Mouse (Mus musculus) kidney, postnatal 0 days (tissue): ENCODE data around the gene Akap9. TPM values are rescaled to one million over a fixed set of nuclear protein-coding genes. Genes with fewer than 3 reads are reported as not detected.
A peak's percentile ranks its signal among the peaks of the same experiment; 100 is the strongest.
"Not testable (repeated sequence)": the region's sequence is repeated elsewhere in the genome, so short reads cannot be mapped to it uniquely, and the experiment has no call there.

Source experiments
- ATAC-seq: fragments of 200-750 bp; cut with Nextera tagmentation; replicated peaks from 2 replicates; pipeline ENCODE4 v1.8.0; 2017; ENCODE audit warnings: low read depth, moderate number of reproducible peaks, moderate TSS enrichment, moderate library complexity; ENCODE audit not compliant: low FRiP score
- DNase-seq: peaks from one replicate; pipeline ENCODE4 v3.0.0-alpha.2; 2016; ENCODE audit warnings: low spot score
- H3K27ac ChIP-seq: fragments of 300-500 bp; sonication (generic); 2 replicates; pipeline ENCODE4 v1.5.1; 2014; ENCODE audit warnings: mild to moderate bottlenecking
- H3K27me3 ChIP-seq: fragments of 300-500 bp; sonication (generic); 2 replicates; pipeline ENCODE4 v1.6.1; 2014; ENCODE audit warnings: low read length, mixed read lengths; ENCODE audit not compliant: insufficient read depth
- H3K36me3 ChIP-seq: fragments of 300-500 bp; sonication (generic); 2 replicates; pipeline ENCODE4 v1.6.1; 2014; ENCODE audit warnings: low read length, mixed read lengths; ENCODE audit not compliant: insufficient read depth
- H3K4me1 ChIP-seq: fragments of 300-500 bp; sonication (generic); replicated peaks from 2 replicates; pipeline ENCODE4 v1.6.1; 2014; ENCODE audit warnings: antibody characterized with exemption, low read length, mixed read lengths; ENCODE audit not compliant: insufficient read depth
- H3K4me2 ChIP-seq: fragments of 300-500 bp; sonication (generic); 2 replicates; pipeline ENCODE4 v1.6.1; 2014; ENCODE audit warnings: mild to moderate bottlenecking, low read length, moderate library complexity, mixed read lengths
- H3K4me3 ChIP-seq: fragments of 300-500 bp; sonication (generic); replicated peaks from 2 replicates; pipeline ENCODE4 v1.5.1; 2014; ENCODE audit warnings: low read depth, low read length
- H3K9ac ChIP-seq: fragments of 300-500 bp; sonication (generic); 2 replicates; pipeline ENCODE4 v1.6.1; 2014; ENCODE audit warnings: low read depth, low read length
- H3K9me3 ChIP-seq: fragments of 300-500 bp; sonication (generic); replicated peaks from 2 replicates; pipeline ENCODE4 v1.6.1; 2016; ENCODE audit warnings: low read length, inconsistent platforms, mixed read lengths
- CTCF ChIP-seq: IDR thresholded peaks from 2 replicates; pipeline ENCODE4 v1.5.1; 2016; ENCODE audit warnings: antibody characterized with exemption, low read depth, mild to moderate bottlenecking, moderate library complexity
- WGBS: fragments of 180-500 bp; shearing (Covaris S2); extraction: QIAGEN DNeasy Blood & Tissue Kit; methylation state at CpG from one replicate; pipeline ENCODE4 v1.1.7; 2014; 5-methylcytosine and 5-hydroxymethylcytosine counted together
- polyA plus RNA-seq: library from polyadenylated mRNA; unstranded; fragments of >200 nt; fragmentation: Nextera tagmentation; extraction: Ambion mirVana; gene quantifications from 2 replicates; pipeline ENCODE4 v1.2.1, GENCODE M21; 2015

Gene Akap9
- polyA plus RNA-seq, 1 experiment from 2014 or later, result 110 TPM

DNA sequence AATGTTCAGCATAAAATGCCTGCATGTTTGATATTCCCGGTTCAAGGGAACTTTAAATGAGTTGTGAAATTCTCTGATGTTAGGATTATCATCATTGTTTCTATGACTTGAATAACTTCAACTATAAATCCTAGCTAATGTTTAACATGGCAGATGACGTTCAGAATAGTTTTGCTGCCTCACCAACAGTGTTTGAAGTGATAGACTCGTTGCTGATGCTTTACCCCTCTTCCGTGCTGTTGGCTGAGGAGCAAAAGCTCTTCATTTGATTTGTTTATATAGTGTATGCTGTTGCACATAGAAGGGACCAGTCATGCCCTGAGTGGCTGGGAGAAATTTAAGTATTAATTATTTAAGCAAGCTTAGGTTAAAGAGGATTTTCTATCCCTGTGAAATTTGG lies 96.9 kb downstream of the Akap9 start:
- H3K9me3 ChIP-seq, result no peaks in the 10 kb centered on the region
- WGBS, result 30% methylated on average over 4 of the region's 4 CpGs
- H3K4me1 ChIP-seq, result no peaks in the 10 kb centered on the region
- H3K27me3 ChIP-seq, result no peaks in the 10 kb centered on the region
- peak overlapping the region; percentile 87 for H3K27ac ChIP-seq
- peak overlapping the region; percentile 50 for H3K4me2 ChIP-seq
- no peak for TF ChIP-seq CTCF
- DNase-seq (peak; percentile 24), ATAC-seq (no peak)
- peaks cover 16% of the 10 kb centered on the region; the same call in 1 of the 2 replicates for H3K36me3 ChIP-seq
- H3K4me3 ChIP-seq, result peak overlapping the region; percentile 16; the same call in 1 of the 2 replicates
- H3K9ac ChIP-seq, result no peak overlapping the region

GRCm38 (mm10) chr5:4026336-4026735 lies 98.5 kb downstream of the Akap9 start:
- H3K9me3 ChIP-seq, DNase-seq, H3K9ac ChIP-seq, H3K27ac ChIP-seq, H3K4me1 ChIP-seq, H3K27me3 ChIP-seq, ATAC-seq, H3K4me3 ChIP-seq, H3K4me2 ChIP-seq: not testable (repeated sequence)
- peaks cover 18% of the 10 kb centered on the region; the same call in 1 of the 2 replicates for H3K36me3 ChIP-seq
- WGBS, result 83% methylated on average over 1 of the region's 1 CpGs

DNA sequence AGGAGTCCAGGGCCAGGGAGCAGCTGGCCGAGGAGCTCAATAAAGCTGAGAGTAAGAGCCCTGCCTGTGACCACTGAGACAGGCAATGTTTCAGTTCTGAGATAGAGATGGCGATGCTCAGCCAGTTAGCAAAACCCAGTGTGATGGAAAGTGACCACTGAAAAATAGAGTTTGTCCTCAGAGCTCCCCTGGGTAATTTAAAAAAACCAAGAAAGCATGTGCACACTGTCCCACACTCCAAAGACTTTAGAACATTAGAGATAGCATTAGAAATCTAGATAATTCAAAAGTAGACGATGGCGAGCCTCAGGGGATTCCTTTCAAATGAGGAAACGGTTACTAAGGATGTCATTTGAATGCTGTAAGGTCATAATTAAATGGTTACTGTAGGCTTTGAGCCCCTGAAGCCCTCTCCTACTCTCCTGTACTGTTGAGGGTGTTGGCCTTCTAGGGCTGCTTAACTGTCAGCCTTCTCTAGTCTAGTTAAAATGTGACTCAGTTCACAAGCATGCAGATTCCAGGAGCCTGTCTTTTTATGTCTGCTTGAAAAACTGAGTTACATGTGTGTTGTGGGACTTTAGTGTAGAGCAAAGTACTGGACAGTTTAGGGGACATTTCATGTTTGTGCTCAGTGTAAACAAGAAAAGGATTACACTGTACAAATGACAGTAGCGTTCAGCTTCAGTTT lies 100.8 kb downstream of the Akap9 start:
- DNase-seq, result no peak
- peaks cover 21% of the 10 kb centered on the region; the same call in 1 of the 2 replicates for H3K36me3 ChIP-seq
- H3K4me1 ChIP-seq, result no peaks in the 10 kb centered on the region
- 87% methylated on average over 6 of the region's 6 CpGs for WGBS
- no peaks in the 10 kb centered on the region for H3K9me3 ChIP-seq
- TF ChIP-seq CTCF, result no peak
- no peak overlapping the region for H3K9ac ChIP-seq
- H3K4me3 ChIP-seq, result no peak overlapping the region
- H3K27me3 ChIP-seq, result no peaks in the 10 kb centered on the region
- ATAC-seq, result no peak
- no peak overlapping the region for H3K4me2 ChIP-seq
- H3K27ac ChIP-seq, result no peak overlapping the region

DNA sequence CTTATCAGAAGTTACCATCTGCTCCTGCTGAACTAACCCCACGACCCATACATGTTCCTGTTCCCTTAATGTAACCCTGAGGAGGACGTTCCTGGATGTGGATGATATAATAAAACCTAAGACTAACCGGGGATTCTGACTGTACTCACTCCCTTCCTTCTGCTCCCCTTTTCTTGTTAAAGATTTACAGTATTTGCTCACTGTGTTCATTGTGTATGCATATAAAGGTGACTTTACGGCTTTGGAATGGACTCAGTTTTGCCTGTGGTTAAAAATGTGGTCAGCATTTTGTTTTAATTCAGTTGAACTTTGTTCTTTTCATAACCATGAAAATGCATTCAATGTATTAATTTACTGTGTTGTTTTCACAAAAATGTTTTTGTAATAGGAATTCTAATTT lies 104.0 kb downstream of the Akap9 start:
- H3K27ac ChIP-seq, result no peak overlapping the region
- no peaks in the 10 kb centered on the region for H3K9me3 ChIP-seq
- 51% methylated on average over 4 of the region's 4 CpGs for WGBS
- no peak overlapping the region for H3K4me2 ChIP-seq
- no peak for TF ChIP-seq CTCF
- H3K36me3 ChIP-seq, result peaks cover 29% of the 10 kb centered on the region; the same call in 1 of the 2 replicates
- ATAC-seq, result no peak; the same call in 1 of the 2 replicates
- peak; percentile 11 for DNase-seq
- no peaks in the 10 kb centered on the region for H3K27me3 ChIP-seq
- H3K4me3 ChIP-seq, result no peak overlapping the region
- no peak overlapping the region for H3K9ac ChIP-seq
- no peaks in the 10 kb centered on the region for H3K4me1 ChIP-seq

DNA sequence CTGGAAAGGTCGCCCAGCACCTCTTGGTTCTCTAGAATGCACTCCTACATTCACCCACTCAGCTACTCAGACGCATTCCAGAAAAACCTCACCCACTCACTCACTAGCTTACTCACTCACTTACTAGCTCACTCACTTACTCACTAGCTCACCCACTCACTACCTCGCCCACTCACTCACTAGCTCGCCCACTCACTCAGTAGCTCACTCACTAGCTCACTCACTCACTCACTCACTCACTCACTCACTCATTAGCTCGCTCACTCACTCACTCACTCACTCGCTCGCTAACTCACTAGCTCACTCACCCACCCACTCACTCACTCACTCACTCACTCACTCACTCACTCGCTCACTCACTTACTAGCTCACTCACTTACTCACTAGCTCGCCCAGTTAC lies 108.8 kb downstream of the Akap9 start:
- H3K36me3 ChIP-seq, result peaks cover 31% of the 10 kb centered on the region
- WGBS, result 96% methylated on average over 9 of the region's 9 CpGs
- no peaks in the 10 kb centered on the region for H3K9me3 ChIP-seq
- H3K27ac ChIP-seq, result no peak overlapping the region
- H3K4me3 ChIP-seq, result no peak overlapping the region
- TF ChIP-seq CTCF, result no peak
- ATAC-seq (no peak), DNase-seq (no peak)
- no peaks in the 10 kb centered on the region for H3K4me1 ChIP-seq
- no peak overlapping the region for H3K9ac ChIP-seq
- H3K27me3 ChIP-seq, result no peaks in the 10 kb centered on the region
- H3K4me2 ChIP-seq, result no peak overlapping the region

- H3K27ac ChIP-seq, result no peak overlapping the region
- peaks cover 39% of the 10 kb centered on the region; the same call in 1 of the 2 replicates for H3K36me3 ChIP-seq
- ATAC-seq (no peak), DNase-seq (no peak)
- no peak overlapping the region for H3K9ac ChIP-seq
- H3K4me2 ChIP-seq, result no peak overlapping the region
- no peak overlapping the region for H3K4me3 ChIP-seq
- no peaks in the 10 kb centered on the region for H3K27me3 ChIP-seq
- no peaks in the 10 kb centered on the region for H3K4me1 ChIP-seq
- TF ChIP-seq CTCF, result no peak
- no peaks in the 10 kb centered on the region for H3K9me3 ChIP-seq
- 54% methylated on average over 8 of the region's 8 CpGs for WGBS
Measured at GRCm38 (mm10) chr5:4039351-4039750, 111.5 kb downstream of the Akap9 start.
